Mouse (Mus musculus): ENCODE data around the gene Nfkbie. TPM values are rescaled to one million over a fixed set of nuclear protein-coding genes. Genes with fewer than 3 reads are reported as not detected.
A peak's percentile ranks its signal among the peaks of the same experiment; 100 is the strongest.

Gene Nfkbie
- 6.8 and 7.9 TPM in 2 replicates for polyA plus RNA-seq (2016; fragmentation: Nextera tagmentation; extraction: Ambion mirVana)

DNA sequence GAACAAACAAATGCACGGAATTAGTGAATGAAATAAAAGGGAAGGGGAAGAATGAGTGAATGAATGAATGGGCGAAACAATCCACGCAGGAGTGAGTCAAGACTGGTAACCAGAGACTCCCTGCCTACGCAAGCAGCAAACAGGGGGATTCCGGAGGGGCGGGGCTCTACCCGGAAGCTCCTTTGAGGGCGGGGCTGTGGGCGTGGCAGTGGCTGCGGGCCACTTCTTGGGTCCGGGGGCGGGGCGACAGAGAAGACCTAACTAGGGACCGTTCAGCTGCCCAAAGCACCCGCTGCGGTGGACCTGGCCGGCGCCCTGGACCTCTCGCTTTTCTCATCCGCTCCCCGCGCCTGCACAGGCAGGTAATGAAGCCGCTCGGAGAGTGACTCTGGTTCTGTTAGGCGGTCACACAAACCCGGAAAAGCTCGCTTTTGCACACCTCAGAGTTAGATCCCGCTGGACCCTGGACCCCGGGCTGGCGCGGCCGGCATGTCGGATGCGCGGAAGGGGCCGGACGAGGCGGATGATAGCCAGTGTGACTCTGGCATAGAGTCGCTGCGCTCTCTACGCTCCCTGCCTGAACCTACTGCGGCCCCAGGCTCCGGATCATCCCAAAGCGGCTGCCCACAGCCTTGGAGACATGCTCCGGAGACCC, at the start of gene Nfkbie:
Gene Nfkbie, plus strand, starts transcription at position 252 of the 655 bp plus-strand sequence.
- peaks cover 49% of the 10 kb centered on the region for H3K27me3 ChIP-seq
- no peak within 1 kb of the TSS for H3K27ac ChIP-seq (replicated peaks)
- H3K36me3 ChIP-seq = no peaks in the 10 kb centered on the region
- peak within 1 kb of the TSS; percentile 95 for H3K4me2 ChIP-seq (replicated peaks)
- H3K4me1 ChIP-seq = peaks cover 36% of the 10 kb centered on the region
- no peaks in the 10 kb centered on the region for H3K9me3 ChIP-seq
- peak; percentile 76 for ATAC-seq (ENCODE audit: low FRiP score, low read depth)
- H3K4me3 ChIP-seq = peak within 1 kb of the TSS; percentile 57
- peak within 1 kb of the TSS; percentile 73 for H3K9ac ChIP-seq (replicated peaks)
- under 1% methylated on average over 45 of the region's 45 CpGs for WGBS

DNA sequence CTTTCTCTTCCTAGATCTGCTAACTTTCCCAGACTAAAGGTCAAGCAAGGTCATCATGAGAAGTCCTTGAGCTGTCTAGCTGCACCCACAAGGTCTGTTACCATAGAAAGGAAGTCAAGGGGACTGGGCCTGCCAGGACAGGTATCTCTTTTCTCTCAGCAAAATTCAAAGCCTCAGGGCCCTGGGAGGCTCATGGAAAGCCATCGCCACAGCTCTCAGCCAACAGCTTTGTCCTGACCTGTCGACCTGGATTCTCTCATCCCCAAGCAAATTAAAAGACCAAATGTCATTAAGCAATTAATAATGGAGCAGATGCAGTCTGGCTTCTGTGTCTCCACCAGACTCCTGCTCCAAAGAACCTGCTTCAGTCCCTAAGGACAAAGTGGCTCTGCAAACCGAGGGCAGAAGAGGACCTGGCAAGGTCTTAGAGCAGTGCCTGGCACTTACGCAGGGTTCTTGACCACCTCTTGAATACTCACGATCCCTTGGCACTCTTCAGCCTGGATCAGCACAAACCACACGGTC, 49.5 kb upstream of the Nfkbie start:
- Histone ChIP-seq H3K9me3 (no peaks in the 10 kb centered on the region), H3K4me3 (no peak overlapping the region; the same call in 1 of the 2 replicates), H3K27ac (replicated peaks) (no peak overlapping the region), H3K27me3 (0 out of 2 replicates have a peak, but pooled peaks cover 5% of the 10 kb centered on the region), H3K9ac (replicated peaks) (no peak overlapping the region; the same call in 1 of the 2 replicates), H3K4me1 (peaks cover 9% of the 10 kb centered on the region), H3K36me3 (peaks cover 21% of the 10 kb centered on the region), H3K4me2 (replicated peaks) (0 out of 2 replicates have a peak overlapping the region, but pooled peaks have one; percentile 49)
- peak; percentile 39 for ATAC-seq (ENCODE audit: low FRiP score, low read depth)
- 79% methylated on average over 6 of the region's 6 CpGs for WGBS

DNA sequence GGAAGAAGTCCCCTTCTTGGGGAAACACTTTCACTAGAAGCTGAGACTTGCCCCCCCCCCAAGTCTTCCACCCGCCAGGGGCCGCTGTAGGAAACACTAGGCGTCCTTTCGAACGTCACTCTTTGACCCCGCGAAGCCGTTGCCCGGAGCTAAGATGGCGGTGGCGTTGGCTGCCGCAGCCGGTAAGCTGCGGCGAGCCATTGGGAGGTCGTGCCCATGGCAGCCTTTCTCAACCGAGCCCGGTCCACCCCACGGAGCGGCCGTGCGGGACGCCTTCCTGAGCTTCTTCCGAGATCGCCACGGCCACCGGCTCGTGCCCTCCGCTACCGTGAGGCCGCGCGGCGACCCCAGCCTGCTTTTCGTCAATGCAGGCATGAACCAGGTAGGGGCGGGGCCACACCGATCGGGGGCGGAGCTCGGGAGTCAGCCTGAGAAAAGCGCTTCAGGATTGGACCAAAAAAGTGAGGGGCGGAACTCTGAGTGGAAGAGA, 48.8 kb upstream of the Nfkbie start, which contains the start of gene Aars2:
Gene Aars2, plus strand, starts transcription at position 142 of the 490 bp plus-strand sequence.
- Histone ChIP-seq H3K4me1 (peaks cover 9% of the 10 kb centered on the region), H3K9ac (replicated peaks) (peak within 1 kb of the TSS; percentile 65), H3K9me3 (no peaks in the 10 kb centered on the region), H3K4me2 (replicated peaks) (peak within 1 kb of the TSS; percentile 49), H3K4me3 (peak within 1 kb of the TSS; percentile 83), H3K27me3 (0 out of 2 replicates have a peak, but pooled peaks cover 5% of the 10 kb centered on the region), H3K36me3 (peaks cover 24% of the 10 kb centered on the region), H3K27ac (replicated peaks) (peak within 1 kb of the TSS; percentile 83)
- peak; percentile 94 for ATAC-seq (ENCODE audit: low FRiP score, low read depth)
- under 1% methylated on average over 42 of the region's 42 CpGs for WGBS

- Histone ChIP-seq H3K27me3 (no peaks in the 10 kb centered on the region), H3K4me2 (replicated peaks) (no peak overlapping the region), H3K36me3 (peaks cover 24% of the 10 kb centered on the region), H3K4me3 (no peak overlapping the region), H3K4me1 (peaks cover 9% of the 10 kb centered on the region), H3K27ac (replicated peaks) (no peak overlapping the region), H3K9ac (replicated peaks) (no peak overlapping the region), H3K9me3 (no peaks in the 10 kb centered on the region)
- ATAC-seq (ENCODE audit: low FRiP score, low read depth) = no peak
- WGBS = 96% methylated on average over 4 of the region's 4 CpGs
Observed at GRCm38 (mm10) chr17:45510871-45511270, 44.6 kb upstream of the Nfkbie start.

DNA sequence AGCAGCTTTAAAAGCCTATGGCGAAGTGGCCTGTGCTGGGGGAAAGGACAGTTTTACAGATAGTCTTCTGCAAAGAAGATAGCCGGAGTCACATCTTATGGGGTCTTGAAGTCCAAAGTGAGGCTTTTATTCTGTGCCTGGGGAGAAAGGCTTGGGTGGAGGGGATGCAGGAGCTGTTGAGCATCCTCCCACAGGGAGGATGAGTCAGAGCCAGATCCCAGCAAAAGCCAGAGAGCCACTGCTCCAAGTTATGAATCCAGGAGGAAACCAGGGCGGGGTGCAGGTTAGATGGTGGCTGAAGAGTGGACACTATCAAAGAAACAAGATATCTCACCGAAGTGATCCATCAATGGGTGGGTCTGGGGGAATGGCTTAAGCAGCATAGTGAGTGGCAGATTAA, 43.7 kb upstream of the Nfkbie start:
- no peak overlapping the region for H3K9ac ChIP-seq (replicated peaks)
- ATAC-seq (ENCODE audit: low FRiP score, low read depth) = no peak
- 92% methylated on average over 4 of the region's 4 CpGs for WGBS
- peaks cover 7% of the 10 kb centered on the region for H3K4me1 ChIP-seq
- no peak overlapping the region for H3K27ac ChIP-seq (replicated peaks)
- H3K4me2 ChIP-seq (replicated peaks) = no peak overlapping the region
- H3K4me3 ChIP-seq = no peak overlapping the region
- H3K36me3 ChIP-seq = peaks cover 24% of the 10 kb centered on the region
- H3K27me3 ChIP-seq = no peaks in the 10 kb centered on the region
- no peaks in the 10 kb centered on the region for H3K9me3 ChIP-seq

- H3K36me3 ChIP-seq = peaks cover 33% of the 10 kb centered on the region
- H3K27me3 ChIP-seq = no peaks in the 10 kb centered on the region
- WGBS = 43% methylated on average over 15 of the region's 15 CpGs
- H3K4me3 ChIP-seq = no peak overlapping the region
- H3K27ac ChIP-seq (replicated peaks) = no peak overlapping the region
- H3K9ac ChIP-seq (replicated peaks) = no peak overlapping the region; the same call in 1 of the 2 replicates
- H3K4me2 ChIP-seq (replicated peaks) = no peak overlapping the region
- no peaks in the 10 kb centered on the region for H3K9me3 ChIP-seq
- ATAC-seq (ENCODE audit: low FRiP score, low read depth) = no peak
- H3K4me1 ChIP-seq = 0 out of 2 replicates have a peak, but pooled peaks cover 7% of the 10 kb centered on the region
Observed at GRCm38 (mm10) chr17:45515204-45515726, 40.2 kb upstream of the Nfkbie start.

DNA sequence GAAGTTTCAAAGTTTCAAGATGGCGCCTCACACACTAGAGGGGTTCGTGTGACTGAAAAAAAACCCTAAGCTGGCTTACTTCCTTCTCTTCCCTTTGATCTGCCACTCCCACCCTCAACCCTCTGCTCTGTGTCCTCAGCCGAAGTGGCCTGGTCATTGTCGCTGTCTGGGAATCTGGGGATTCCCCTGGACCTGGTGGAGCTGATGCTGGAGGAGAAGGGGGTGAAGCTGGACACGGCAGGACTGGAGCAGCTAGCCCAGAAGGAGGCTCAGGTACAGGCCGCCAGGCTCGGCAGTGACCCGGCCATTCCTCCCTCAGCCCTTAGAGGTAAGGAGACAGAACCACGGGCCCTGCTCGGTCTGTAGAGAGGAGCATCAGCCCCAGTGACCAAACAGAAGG, 39.7 kb upstream of the Nfkbie start:
- H3K4me3 ChIP-seq = no peak overlapping the region
- H3K27ac ChIP-seq (replicated peaks) = no peak overlapping the region
- no peak for ATAC-seq (ENCODE audit: low FRiP score, low read depth)
- WGBS = 93% methylated on average over 10 of the region's 10 CpGs
- peaks cover 35% of the 10 kb centered on the region for H3K36me3 ChIP-seq
- 0 out of 2 replicates have a peak, but pooled peaks cover 7% of the 10 kb centered on the region for H3K4me1 ChIP-seq
- no peaks in the 10 kb centered on the region for H3K27me3 ChIP-seq
- H3K4me2 ChIP-seq (replicated peaks) = no peak overlapping the region
- H3K9me3 ChIP-seq = no peaks in the 10 kb centered on the region
- no peak overlapping the region; the same call in 1 of the 2 replicates for H3K9ac ChIP-seq (replicated peaks)

DNA sequence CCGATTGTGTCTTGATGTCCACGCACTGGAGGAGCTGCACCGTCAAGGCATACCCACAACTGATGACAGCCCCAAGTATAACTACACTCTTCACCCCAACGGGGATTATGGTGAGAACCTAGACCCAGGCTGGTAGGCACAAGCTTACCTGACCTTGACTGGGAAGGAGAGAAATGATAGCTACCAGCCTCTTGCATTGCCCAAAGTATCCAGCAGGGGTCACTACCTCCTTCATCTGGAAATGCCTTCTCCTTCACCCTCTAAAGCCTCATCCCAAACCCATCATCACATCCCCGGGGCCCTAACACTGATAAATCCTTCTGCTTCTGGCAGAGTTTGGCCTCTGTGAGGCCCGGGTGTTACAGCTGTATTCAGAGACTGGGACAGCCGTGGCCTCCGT, 39.0 kb upstream of the Nfkbie start:
- Histone ChIP-seq H3K9ac (replicated peaks) (no peak overlapping the region), H3K36me3 (peaks cover 30% of the 10 kb centered on the region), H3K27ac (replicated peaks) (no peak overlapping the region), H3K27me3 (no peaks in the 10 kb centered on the region), H3K4me3 (no peak overlapping the region), H3K4me2 (replicated peaks) (no peak overlapping the region), H3K9me3 (no peaks in the 10 kb centered on the region), H3K4me1 (0 out of 2 replicates have a peak, but pooled peaks cover 7% of the 10 kb centered on the region)
- WGBS = 54% methylated on average over 8 of the region's 8 CpGs
- ATAC-seq (ENCODE audit: low FRiP score, low read depth) = 0 out of 2 replicates have a peak, but pooled peaks have one; percentile 34

DNA sequence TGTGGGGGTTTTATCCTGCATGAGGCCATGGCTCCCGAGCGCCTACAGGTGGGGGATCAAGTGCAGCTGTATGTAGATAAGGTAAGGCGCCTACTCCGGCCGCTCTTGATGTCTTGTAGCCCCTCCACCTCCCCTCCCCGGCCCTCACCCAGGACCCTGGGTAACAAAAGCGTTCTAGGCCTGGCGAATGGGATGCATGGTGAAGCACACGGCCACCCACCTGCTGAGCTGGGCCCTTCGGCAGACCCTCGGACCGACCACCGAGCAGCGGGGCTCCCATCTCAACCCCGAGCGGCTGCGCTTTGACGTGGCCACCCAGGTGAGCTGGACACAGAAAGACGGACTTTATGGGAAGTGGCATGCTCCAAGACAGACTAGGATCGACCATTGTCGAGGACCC, 38.4 kb upstream of the Nfkbie start:
- Histone ChIP-seq H3K4me3 (no peak overlapping the region), H3K27me3 (0 out of 2 replicates have a peak, but pooled peaks cover under 1% of the 10 kb centered on the region), H3K4me2 (replicated peaks) (no peak overlapping the region), H3K36me3 (peaks cover 30% of the 10 kb centered on the region), H3K4me1 (0 out of 2 replicates have a peak, but pooled peaks cover 7% of the 10 kb centered on the region), H3K9ac (replicated peaks) (no peak overlapping the region), H3K27ac (replicated peaks) (no peak overlapping the region), H3K9me3 (no peaks in the 10 kb centered on the region)
- ATAC-seq (ENCODE audit: low FRiP score, low read depth) = no peak
- WGBS = 94% methylated on average over 21 of the region's 21 CpGs

DNA sequence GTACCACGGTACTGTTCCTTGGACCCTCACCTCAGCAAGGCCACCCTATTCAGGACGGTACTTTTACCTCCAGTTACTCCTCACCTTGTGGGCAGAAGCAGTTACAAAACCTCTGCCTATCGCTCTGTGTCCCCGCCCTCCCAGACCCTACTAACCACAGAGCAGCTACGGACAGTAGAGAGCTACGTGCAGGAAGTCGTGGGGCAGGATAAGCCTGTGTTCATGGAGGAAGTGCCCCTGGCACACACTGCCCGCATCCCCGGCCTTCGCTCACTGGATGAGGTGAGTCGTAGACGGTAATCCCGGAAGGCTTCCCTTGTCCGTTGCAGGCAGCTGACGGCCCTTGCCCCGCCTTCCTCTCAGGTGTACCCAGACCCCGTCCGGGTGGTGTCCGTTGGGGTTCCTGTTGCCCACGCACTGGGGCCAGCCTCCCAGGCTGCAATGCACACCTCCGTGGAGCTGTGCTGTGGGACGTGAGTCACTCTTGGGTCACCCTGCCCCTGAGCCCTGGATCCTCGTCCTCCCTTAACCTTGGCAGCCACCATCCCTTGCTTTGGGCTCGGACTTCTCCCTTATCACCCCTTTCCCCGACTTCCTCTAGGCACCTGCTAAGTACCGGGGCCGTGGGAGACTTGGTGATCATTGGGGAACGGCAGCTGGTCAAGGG, 37.8 kb upstream of the Nfkbie start:
- Histone ChIP-seq H3K4me2 (replicated peaks) (no peak overlapping the region), H3K36me3 (peaks cover 30% of the 10 kb centered on the region), H3K4me3 (no peak overlapping the region), H3K4me1 (peaks cover 11% of the 10 kb centered on the region; the same call in 1 of the 2 replicates), H3K27ac (replicated peaks) (no peak overlapping the region), H3K9ac (replicated peaks) (no peak overlapping the region), H3K27me3 (peaks cover 4% of the 10 kb centered on the region; the same call in 1 of the 2 replicates), H3K9me3 (no peaks in the 10 kb centered on the region)
- no peak; the same call in 1 of the 2 replicates for ATAC-seq (ENCODE audit: low FRiP score, low read depth)
- WGBS = 91% methylated on average over 28 of the region's 28 CpGs

DNA sequence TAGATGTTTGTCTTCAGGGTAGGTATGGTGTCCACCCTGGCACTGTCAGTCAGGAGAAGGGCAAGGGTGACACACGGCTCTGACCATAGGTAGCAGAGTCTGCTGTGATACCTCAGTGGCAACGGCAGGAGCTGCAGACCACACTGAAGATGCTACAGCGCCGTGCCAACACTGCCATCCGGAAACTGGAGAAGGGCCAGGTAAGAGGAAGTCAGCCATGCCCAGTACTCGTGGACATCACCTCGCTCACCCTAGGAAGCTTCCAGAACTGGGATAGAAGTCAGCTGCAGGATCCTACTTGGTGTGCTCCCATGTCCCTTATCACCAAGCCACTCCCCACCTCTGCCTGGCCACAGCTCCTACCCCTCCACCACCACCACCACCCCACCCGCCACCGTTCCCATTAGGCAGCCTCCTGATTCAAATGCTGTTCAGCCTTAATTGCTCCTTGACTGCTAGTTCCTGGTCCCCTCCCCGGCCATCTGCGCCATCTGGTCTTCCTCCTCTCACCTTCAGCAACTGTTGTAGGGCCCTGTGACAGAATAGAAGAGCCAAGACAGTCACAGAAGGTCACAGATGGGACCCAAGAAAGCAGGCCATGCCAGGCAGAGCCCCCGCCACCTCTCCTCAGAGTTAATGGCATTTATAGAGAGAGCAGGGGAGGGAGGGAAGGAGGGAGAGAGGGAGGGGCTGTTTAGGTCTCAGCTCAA, 36.6 kb upstream of the Nfkbie start:
- ATAC-seq (ENCODE audit: low FRiP score, low read depth) = no peak
- H3K9me3 ChIP-seq = no peaks in the 10 kb centered on the region
- H3K4me1 ChIP-seq = peaks cover 19% of the 10 kb centered on the region; the same call in 1 of the 2 replicates
- H3K9ac ChIP-seq (replicated peaks) = no peak overlapping the region
- H3K27me3 ChIP-seq = peaks cover 9% of the 10 kb centered on the region
- 92% methylated on average over 12 of the region's 12 CpGs for WGBS
- peaks cover 30% of the 10 kb centered on the region for H3K36me3 ChIP-seq
- H3K27ac ChIP-seq (replicated peaks) = no peak overlapping the region
- H3K4me3 ChIP-seq = no peak overlapping the region
- no peak overlapping the region for H3K4me2 ChIP-seq (replicated peaks)
